Mouse (Mus musculus) kidney, adult 2 months (tissue): Measurements from ENCODE around the gene A630095N17Rik. TPM values are rescaled to one million over a fixed set of nuclear protein-coding genes. Genes with fewer than 3 reads are reported as not detected.

Experiments used
- DNase-seq: peaks from one replicate; pipeline ENCODE4 v3.0.0; 2021
- H3K27ac ChIP-seq: fragments of 200-500 bp; 2 replicates; pipeline ENCODE4 v1.5.1; 2012; ENCODE audit warnings: low read depth, low read length, control low read depth, inconsistent platforms; ENCODE audit not compliant: insufficient read depth
- H3K27me3 ChIP-seq: fragments of 200-500 bp; replicated peaks from 2 replicates; pipeline ENCODE4 v1.6.1; 2012; ENCODE audit warnings: mild to moderate bottlenecking, moderate library complexity, low read length, inconsistent platforms; ENCODE audit not compliant: control insufficient read depth, insufficient read depth
- H3K36me3 ChIP-seq: fragments of 200-500 bp; 2 replicates; pipeline ENCODE4 v1.6.1; 2012; ENCODE audit warnings: mild to moderate bottlenecking, moderate library complexity, low read length, inconsistent platforms; ENCODE audit not compliant: control insufficient read depth, insufficient read depth
- H3K4me1 ChIP-seq: fragments of 200-500 bp; 2 replicates; pipeline ENCODE4 v1.6.1; 2011; ENCODE audit warnings: low read length; ENCODE audit not compliant: control insufficient read depth, insufficient read depth
- H3K4me3 ChIP-seq: fragments of 200-500 bp; 2 replicates; pipeline ENCODE4 v1.5.1; 2011; ENCODE audit warnings: mild to moderate bottlenecking, low read depth, low read length, control low read depth; ENCODE audit not compliant: insufficient read depth
- CTCF ChIP-seq: fragments of 200-500 bp; conservative IDR thresholded peaks from 2 replicates; pipeline ENCODE4 v1.5.1; 2011; ENCODE audit warnings: low read depth, mild to moderate bottlenecking, control low read depth, low read length, moderate library complexity, mixed read lengths; ENCODE audit not compliant: insufficient read depth, insufficient read length
- POLR2A ChIP-seq: fragments of 200-500 bp; IDR thresholded peaks from one replicate; pipeline ENCODE4 v1.6.1; 2011; ENCODE audit warnings: low read depth, low read length, control low read depth
- WGBS: fragments of 180-500 bp; shearing (Covaris S2); methylation state at CpG from one replicate; pipeline ENCODE4 v1.1.7; 2018; 5-methylcytosine and 5-hydroxymethylcytosine counted together
- polyA plus RNA-seq: library from polyadenylated mRNA; depleted of rRNA; stranded (reverse); fragments of >200 nt; gene quantifications from 2 replicates; pipeline ENCODE4 v1.2.3, GENCODE M21; 2012

Gene A630095N17Rik
- polyA plus RNA-seq, 1 experiment: not detected

GRCm38 (mm10) chr1:75248041-75248772 is 16.3 kb upstream of the A630095N17Rik start:
- Histone ChIP-seq H3K27me3 (no peaks in the 10 kb centered on the region), H3K4me3 (no peak overlapping the region), H3K36me3 (no peaks in the 10 kb centered on the region), H3K27ac (no peak overlapping the region), H3K4me1 (no peaks in the 10 kb centered on the region)
- DNase-seq: peak; percentile 19
- no peak for TF ChIP-seq POLR2A
- TF ChIP-seq CTCF: no peak
- WGBS: 49% methylated on average over 9 of the region's 9 CpGs

GRCm38 (mm10) chr1:75247071-75247930 is 15.4 kb upstream of the A630095N17Rik start:
- no peaks in the 10 kb centered on the region for H3K27me3 ChIP-seq
- no peak overlapping the region for H3K4me3 ChIP-seq
- 80% methylated on average over 16 of the region's 16 CpGs for WGBS
- no peaks in the 10 kb centered on the region for H3K36me3 ChIP-seq
- DNase-seq: no peak
- H3K4me1 ChIP-seq: no peaks in the 10 kb centered on the region
- no peak overlapping the region for H3K27ac ChIP-seq
- TF ChIP-seq POLR2A (no peak), CTCF (no peak)

- WGBS: 35% methylated on average over 4 of the region's 4 CpGs
- peak; percentile 71 for DNase-seq
- no peak for TF ChIP-seq POLR2A
- TF ChIP-seq CTCF: no peak
- Histone ChIP-seq H3K36me3 (no peaks in the 10 kb centered on the region; the same call in 1 of the 2 replicates), H3K27me3 (no peaks in the 10 kb centered on the region), H3K4me1 (no peaks in the 10 kb centered on the region), H3K27ac (no peak overlapping the region), H3K4me3 (no peak overlapping the region)
Observed at GRCm38 (mm10) chr1:75244836-75245235, 12.9 kb upstream of the A630095N17Rik start.

GRCm38 (mm10) chr1:75244175-75244826 is 12.4 kb upstream of the A630095N17Rik start:
- no peak for DNase-seq
- Histone ChIP-seq H3K27me3 (no peaks in the 10 kb centered on the region), H3K4me1 (no peaks in the 10 kb centered on the region), H3K36me3 (no peaks in the 10 kb centered on the region; the same call in 1 of the 2 replicates), H3K4me3 (no peak overlapping the region), H3K27ac (no peak overlapping the region)
- TF ChIP-seq CTCF (no peak), POLR2A (no peak)
- 92% methylated on average over 12 of the region's 12 CpGs for WGBS

- H3K36me3 ChIP-seq: no peaks in the 10 kb centered on the region; the same call in 1 of the 2 replicates
- WGBS: 92% methylated on average over 14 of the region's 14 CpGs
- no peak overlapping the region for H3K4me3 ChIP-seq
- no peaks in the 10 kb centered on the region for H3K4me1 ChIP-seq
- no peak overlapping the region for H3K27ac ChIP-seq
- DNase-seq: no peak
- TF ChIP-seq CTCF: no peak
- no peak for TF ChIP-seq POLR2A
- H3K27me3 ChIP-seq: no peaks in the 10 kb centered on the region
Observed at GRCm38 (mm10) chr1:75243411-75243810, 11.5 kb upstream of the A630095N17Rik start.

GRCm38 (mm10) chr1:75239591-75239990 is 7.7 kb upstream of the A630095N17Rik start:
- Histone ChIP-seq H3K4me3 (no peak overlapping the region), H3K27me3 (no peaks in the 10 kb centered on the region), H3K27ac (no peak overlapping the region), H3K4me1 (peaks cover 12% of the 10 kb centered on the region), H3K36me3 (no peaks in the 10 kb centered on the region; the same call in 1 of the 2 replicates)
- WGBS: 85% methylated on average over 10 of the region's 10 CpGs
- DNase-seq: no peak
- TF ChIP-seq CTCF (no peak), POLR2A (no peak)
